Comparison of ENCODE assay signal across 20 mouse cellular contexts in genomic region chr4:114501048-114501447, GRCm38 (mm10).
DNase-seq lines count a peak whose midpoint lies in the region; ATAC-seq and TF ChIP-seq lines count a peak whose summit lies in the region.
"Had no signal": no experiment of that assay in that cellular context is flagged by ENCODE, and none has a peak within 500 bp of the region (broad histone marks: within the 10 kb centered on the region; RNA-seq: fewer than 3 reads in every experiment).

No protein-coding gene starts in this region.

- TF ChIP-seq CTCF in heart, adult 2 months (IDR thresholded peaks at IDR 0.05): no peak
- no peak for TF ChIP-seq CTCF in lung, postnatal 0 days (IDR thresholded peaks at IDR 0.05)
- TF ChIP-seq CTCF in heart, postnatal 0 days (IDR thresholded peaks at IDR 0.05; ENCODE audit: low read depth): no peak

- no peak overlapping the region for H3K4me3 ChIP-seq in heart, adult 2 months
- H3K4me3 ChIP-seq in heart, embryonic 10.5 days: no peak overlapping the region
- H3K4me3 ChIP-seq in lung, postnatal 0 days (ENCODE audit: low read depth, low read length): no peak overlapping the region
- H3K4me3 ChIP-seq in heart, embryonic 13.5 days: no peak overlapping the region
- no peak overlapping the region for H3K4me3 ChIP-seq in heart, postnatal 0 days (ENCODE audit: low read depth, low read length)
- H3K4me3 ChIP-seq: embryonic facial prominence, embryonic 13.5 days; forebrain, embryonic 12.5 days; hindbrain, embryonic 15.5 days had no signal

- peaks cover 2% of the 10 kb centered on the region; the same call in 1 of the 2 replicates for H3K36me3 ChIP-seq in heart, adult 2 months (ENCODE audit: control insufficient read depth, insufficient read depth, low read length)
- no peaks in the 10 kb centered on the region for H3K36me3 ChIP-seq in heart, embryonic 10.5 days
- H3K36me3 ChIP-seq in lung, postnatal 0 days (ENCODE audit: insufficient read depth, low read length): no peaks in the 10 kb centered on the region
- H3K36me3 ChIP-seq in heart, embryonic 13.5 days: no peaks in the 10 kb centered on the region
- no peaks in the 10 kb centered on the region for H3K36me3 ChIP-seq in heart, postnatal 0 days (replicated peaks; ENCODE audit: control insufficient read depth, insufficient read depth, low read length)
- H3K36me3 ChIP-seq: embryonic facial prominence, embryonic 13.5 days; forebrain, embryonic 12.5 days; hindbrain, embryonic 15.5 days had no signal

- ATAC-seq in lung, postnatal 0 days: peak; percentile 37; the same call in 1 of the 2 replicates
- peak; percentile 54 for ATAC-seq in heart, embryonic 13.5 days (ENCODE audit: extremely low read depth, insufficient number of reproducible peaks, low FRiP score, low TSS enrichment)
- peak; percentile 97 for ATAC-seq in heart, postnatal 0 days (ENCODE audit: insufficient read depth, low read depth)
- ATAC-seq: activated CD4-positive, CD25-positive, alpha-beta regulatory T cell, adult 4 months; forebrain, embryonic 16.5 days; intestine, embryonic 16.5 days; Patski had no signal

- H3K27ac ChIP-seq in heart, adult 2 months: peak overlapping the region; percentile 49
- H3K27ac ChIP-seq in heart, embryonic 10.5 days: no peak overlapping the region
- no peak overlapping the region for H3K27ac ChIP-seq in lung, postnatal 0 days (ENCODE audit: low read length)
- 0 out of 2 replicates have a peak overlapping the region, but pooled peaks have one; percentile 9 for H3K27ac ChIP-seq in heart, embryonic 13.5 days (replicated peaks)
- peak overlapping the region; percentile 91 for H3K27ac ChIP-seq in heart, postnatal 0 days (ENCODE audit: low read depth)
- H3K27ac ChIP-seq: embryonic facial prominence, embryonic 13.5 days; forebrain, embryonic 12.5 days; hindbrain, embryonic 15.5 days had no signal

- H3K79me2 ChIP-seq in heart, adult 2 months (replicated peaks; ENCODE audit: control insufficient read depth, insufficient read depth, low read length): no peaks in the 10 kb centered on the region

- 0 out of 2 replicates have a peak, but pooled peaks have one; percentile 27 for TF ChIP-seq POLR2A in heart, adult 2 months (IDR thresholded peaks at IDR 0.05; ENCODE audit: insufficient read depth, low read depth, low read length)

- TF ChIP-seq EP300 in heart, adult 2 months (IDR thresholded peaks at IDR 0.05; ENCODE audit: insufficient read depth, low read depth, low read length): peak; percentile 65; the same call in 1 of the 2 replicates
- peak; percentile 82 for TF ChIP-seq EP300 in lung, postnatal 0 days (IDR thresholded peaks at IDR 0.05)
- TF ChIP-seq EP300 in heart, postnatal 0 days (IDR thresholded peaks at IDR 0.05; ENCODE audit: low read depth): peak; percentile 100

- H3K9me3 ChIP-seq in heart, embryonic 10.5 days: no peaks in the 10 kb centered on the region
- H3K9me3 ChIP-seq in lung, postnatal 0 days (ENCODE audit: low read length): no peaks in the 10 kb centered on the region
- H3K9me3 ChIP-seq in heart, embryonic 13.5 days: no peaks in the 10 kb centered on the region
- H3K9me3 ChIP-seq in heart, postnatal 0 days (replicated peaks; ENCODE audit: control insufficient read depth, low read length): no peaks in the 10 kb centered on the region
- H3K9me3 ChIP-seq: forebrain, embryonic 12.5 days; hindbrain, embryonic 15.5 days had no signal

- WGBS in heart, adult 2 months: 65% methylated on average over 1 of the region's 1 CpGs
- 43% methylated on average over 1 of the region's 1 CpGs for WGBS in heart, embryonic 10.5 days
- WGBS in lung, postnatal 0 days: 69% methylated on average over 1 of the region's 1 CpGs
- 45% methylated on average over 1 of the region's 1 CpGs for WGBS in heart, embryonic 13.5 days
- WGBS in heart, postnatal 0 days: 27% methylated on average over 1 of the region's 1 CpGs

- peaks cover 6% of the 10 kb centered on the region; the same call in 1 of the 2 replicates for H3K4me1 ChIP-seq in heart, adult 2 months (ENCODE audit: control insufficient read depth, insufficient read depth, low read length)
- H3K4me1 ChIP-seq in heart, embryonic 10.5 days: peaks cover 24% of the 10 kb centered on the region
- no peaks in the 10 kb centered on the region for H3K4me1 ChIP-seq in lung, postnatal 0 days (ENCODE audit: insufficient read depth, low read depth, low read length)
- H3K4me1 ChIP-seq in heart, embryonic 13.5 days: peaks cover 21% of the 10 kb centered on the region
- peaks cover 38% of the 10 kb centered on the region for H3K4me1 ChIP-seq in heart, postnatal 0 days (ENCODE audit: control insufficient read depth, insufficient read depth)

- H3K4me2 ChIP-seq in lung, postnatal 0 days (replicated peaks; ENCODE audit: low read depth, low read length): no peak overlapping the region
- H3K4me2 ChIP-seq in heart, embryonic 13.5 days: no peak overlapping the region
- no peak overlapping the region for H3K4me2 ChIP-seq in heart, postnatal 0 days (ENCODE audit: low read depth, low read length)
- H3K4me2 ChIP-seq: embryonic facial prominence, embryonic 13.5 days; forebrain, embryonic 12.5 days; hindbrain, embryonic 15.5 days had no signal

- H3K27me3 ChIP-seq in heart, adult 2 months (ENCODE audit: control insufficient read depth, insufficient read depth, low read length): no peaks in the 10 kb centered on the region
- H3K27me3 ChIP-seq in heart, embryonic 10.5 days (ENCODE audit: insufficient read depth, poor library complexity, severe bottlenecking): peaks cover 77% of the 10 kb centered on the region
- no peaks in the 10 kb centered on the region for H3K27me3 ChIP-seq in lung, postnatal 0 days (replicated peaks; ENCODE audit: insufficient read depth, low read length)
- H3K27me3 ChIP-seq in heart, embryonic 13.5 days (replicated peaks): peaks cover 80% of the 10 kb centered on the region
- H3K27me3 ChIP-seq in heart, postnatal 0 days (ENCODE audit: control insufficient read depth, insufficient read depth, low read length): no peaks in the 10 kb centered on the region
- H3K27me3 ChIP-seq: embryonic facial prominence, embryonic 13.5 days; forebrain, embryonic 12.5 days; hindbrain, embryonic 15.5 days; Patski had no signal

- peak in 1 of 2 experiments; percentile 43 for DNase-seq in heart, adult 2 months
- DNase-seq in heart, embryonic 10.5 days (ENCODE audit: low spot score): no peak
- DNase-seq in lung, postnatal 0 days (ENCODE audit: low spot score): no peak
- no peak for DNase-seq in lung, postnatal 25 days (ENCODE audit: low spot score)
- DNase-seq in heart, postnatal 0 days (ENCODE audit: low spot score): peak; percentile 95
- no peak for DNase-seq in adrenal gland, postnatal 25 days
- DNase-seq in thymus, postnatal 14 days: no peak
- DNase-seq: adrenal gland, postnatal 14 days; cerebellum, adult 18-20 months; cerebellum, adult 9-11 months; cerebellum, postnatal 36 days; gastrocnemius, postnatal 10 days had no signal

- intact Hi-C loops in heart, adult 2 months (cut with DNase I): loop anchor here (2.0 to 5.0 kb wide), 2 partner anchors 40 to 111 kb away; no protein-coding TSS in a partner anchor

- no peak overlapping the region for H3K9ac ChIP-seq in heart, adult 2 months (ENCODE audit: low read depth, low read length)
- no peak overlapping the region for H3K9ac ChIP-seq in lung, postnatal 0 days (replicated peaks; ENCODE audit: low read depth)
- H3K9ac ChIP-seq in heart, embryonic 13.5 days: no peak overlapping the region
- H3K9ac ChIP-seq in heart, postnatal 0 days (replicated peaks; ENCODE audit: low read depth, low read length): no peak overlapping the region
- H3K9ac ChIP-seq: embryonic facial prominence, embryonic 13.5 days; forebrain, embryonic 12.5 days; hindbrain, embryonic 15.5 days had no signal

Comparison
In these comparisons a context has a peak if more than half of its experiments do, and no peak if none do; other contexts are left out.
1. H3K27ac ChIP-seq: peak in heart, adult 2 months (single experiment), heart, embryonic 13.5 days (single experiment) and heart, postnatal 0 days (single experiment); none in heart, embryonic 10.5 days (single experiment) and lung, postnatal 0 days (single experiment).
2. ATAC-seq: peak in every context shown above with its lines; median percentile 97 in heart, postnatal 0 days; 54 in heart, embryonic 13.5 days; 37 in lung, postnatal 0 days.